Mouse (Mus musculus): ENCODE measurements around the gene Rps16. TPM values are rescaled to one million over a fixed set of nuclear protein-coding genes. Genes with fewer than 3 reads are reported as not detected.

Gene Rps16
- total and polyA plus RNA-seq, 3 experiments: 905 to 2,248 (median 1,212) TPM

DNA sequence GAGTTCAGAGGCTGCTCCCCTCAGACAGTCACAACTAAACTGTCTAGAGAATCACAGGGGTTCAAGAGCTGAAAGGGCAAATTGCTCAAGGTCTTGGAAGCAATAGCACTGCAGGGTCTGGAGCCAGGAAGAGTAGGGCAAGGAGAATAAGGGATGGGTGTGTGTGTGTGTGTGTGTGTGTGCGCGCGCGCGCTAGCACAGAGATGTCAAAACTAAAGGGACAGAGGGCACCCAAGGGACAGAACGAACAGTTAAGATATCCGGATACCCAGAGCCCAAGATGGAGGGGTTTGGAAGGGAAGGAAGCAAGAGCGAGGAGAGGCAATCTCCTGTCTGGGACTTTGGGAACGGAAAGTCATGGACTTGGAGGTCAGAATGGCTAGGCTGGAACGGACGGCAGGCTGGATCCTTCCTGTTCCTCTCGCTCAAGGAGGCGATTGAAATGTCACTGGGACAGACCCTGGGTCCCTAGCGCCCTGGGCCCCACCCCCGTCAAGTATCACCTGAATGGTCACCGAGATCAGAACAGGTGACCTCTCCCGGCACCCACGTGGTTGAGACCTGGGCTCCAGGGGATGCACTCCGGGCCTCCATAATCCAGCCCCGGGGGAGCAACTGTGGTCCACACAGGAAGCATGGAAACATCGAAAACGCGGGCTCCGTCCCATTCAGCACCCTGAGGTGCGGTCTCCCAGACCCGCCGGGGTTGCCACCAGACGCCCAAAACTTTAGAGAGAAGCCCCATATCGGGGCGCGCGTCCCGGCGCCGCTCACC is 39.1 kb upstream of the Rps16 start:
- H3K4me3 ChIP-seq (ENCODE audit: low read depth, low read length): peak overlapping the region; percentile 95
- DNase-seq (ENCODE audit: low spot score): peak; percentile 38
- no peak for ATAC-seq (ENCODE audit: extremely low read depth, insufficient number of reproducible peaks, low FRiP score, poor library complexity, severe bottlenecking)
- H3K4me1 ChIP-seq (ENCODE audit: insufficient read depth, low read depth, low read length): peaks cover 56% of the 10 kb centered on the region
- TF ChIP-seq POLR2AphosphoS5 (IDR thresholded peaks at IDR 0.05; ENCODE audit: insufficient replicate concordance, low read depth, low read length) (no peak), GATA1 (IDR thresholded peaks at IDR 0.05; ENCODE audit: borderline replicate concordance, low read length) (no peak), TAL1 (conservative IDR thresholded peaks at IDR 0.05; ENCODE audit: low read depth, low read length) (no peak), GATA2 (IDR thresholded peaks at IDR 0.05; ENCODE audit: borderline replicate concordance, low read depth, low read length) (no peak), CTCF (IDR thresholded peaks at IDR 0.05; ENCODE audit: low read depth, low read length) (no peak)
- no peaks in the 10 kb centered on the region for H3K9me3 ChIP-seq (replicated peaks)
- no peaks in the 10 kb centered on the region for H3K27me3 ChIP-seq (ENCODE audit: insufficient read depth, low read length)
- peaks cover 72% of the 10 kb centered on the region for H3K36me3 ChIP-seq (replicated peaks)

- peak within 1 kb of the TSS; percentile 95 for H3K4me3 ChIP-seq (ENCODE audit: low read depth, low read length)
- no peaks in the 10 kb centered on the region for H3K9me3 ChIP-seq (replicated peaks)
- peak; percentile 98 for DNase-seq (ENCODE audit: low spot score)
- no peak for TF ChIP-seq TAL1 (conservative IDR thresholded peaks at IDR 0.05; ENCODE audit: low read depth, low read length)
- TF ChIP-seq POLR2AphosphoS5 (IDR thresholded peaks at IDR 0.05; ENCODE audit: insufficient replicate concordance, low read depth, low read length): no peak
- no peak for TF ChIP-seq CTCF (IDR thresholded peaks at IDR 0.05; ENCODE audit: low read depth, low read length)
- TF ChIP-seq GATA1 (IDR thresholded peaks at IDR 0.05; ENCODE audit: borderline replicate concordance, low read length): no peak
- TF ChIP-seq GATA2 (IDR thresholded peaks at IDR 0.05; ENCODE audit: borderline replicate concordance, low read depth, low read length): no peak
- H3K27me3 ChIP-seq (ENCODE audit: insufficient read depth, low read length): no peaks in the 10 kb centered on the region
- H3K36me3 ChIP-seq (replicated peaks): peaks cover 72% of the 10 kb centered on the region
- peaks cover 53% of the 10 kb centered on the region for H3K4me1 ChIP-seq (ENCODE audit: insufficient read depth, low read depth, low read length)
- peak; percentile 93 for ATAC-seq (ENCODE audit: extremely low read depth, insufficient number of reproducible peaks, low FRiP score, poor library complexity, severe bottlenecking)
These were observed 38.4 kb upstream of the Rps16 start, which contains the start of gene Timm50 for GRCm38 (mm10) chr7:28311926-28312543. Gene Timm50 (minus strand): TSS chr7:28312072.

DNA sequence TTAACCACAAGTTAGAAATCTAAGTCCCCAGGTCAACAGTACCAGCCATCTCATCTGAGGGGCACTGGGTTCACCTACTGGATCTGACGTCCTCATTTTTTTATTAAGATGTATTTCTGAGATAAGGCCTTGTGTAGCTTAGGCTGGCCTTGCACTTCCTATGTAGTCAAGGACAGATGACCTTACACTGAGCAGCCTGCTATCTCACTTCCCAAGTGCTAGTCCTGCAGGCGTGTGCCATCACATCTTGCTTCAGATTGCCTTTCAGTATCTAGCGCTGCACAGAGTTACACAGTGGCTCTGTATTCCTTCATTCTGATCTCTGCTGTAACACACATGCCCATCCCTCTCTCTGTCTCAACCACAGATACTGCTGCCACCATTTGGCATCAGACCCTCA is 32.4 kb upstream of the Rps16 start:
- H3K9me3 ChIP-seq (replicated peaks): no peaks in the 10 kb centered on the region
- no peak for ATAC-seq (ENCODE audit: extremely low read depth, insufficient number of reproducible peaks, low FRiP score, poor library complexity, severe bottlenecking)

GRCm38 (mm10) chr7:28318714-28319113 is 31.7 kb upstream of the Rps16 start:
- H3K36me3 ChIP-seq (replicated peaks): peaks cover 99% of the 10 kb centered on the region
- H3K9me3 ChIP-seq (replicated peaks): no peaks in the 10 kb centered on the region
- no peak overlapping the region for H3K4me3 ChIP-seq (ENCODE audit: low read depth, low read length)
- peaks cover 18% of the 10 kb centered on the region for H3K4me1 ChIP-seq (ENCODE audit: insufficient read depth, low read depth, low read length)
- H3K27me3 ChIP-seq (ENCODE audit: insufficient read depth, low read length): no peaks in the 10 kb centered on the region
- ATAC-seq (ENCODE audit: extremely low read depth, insufficient number of reproducible peaks, low FRiP score, poor library complexity, severe bottlenecking): no peak
- no peak for DNase-seq (ENCODE audit: low spot score)
- TF ChIP-seq POLR2AphosphoS5 (IDR thresholded peaks at IDR 0.05; ENCODE audit: insufficient replicate concordance, low read depth, low read length): no peak
- TF ChIP-seq TAL1 (conservative IDR thresholded peaks at IDR 0.05; ENCODE audit: low read depth, low read length): no peak
- TF ChIP-seq CTCF (IDR thresholded peaks at IDR 0.05; ENCODE audit: low read depth, low read length): no peak
- no peak for TF ChIP-seq GATA1 (IDR thresholded peaks at IDR 0.05; ENCODE audit: borderline replicate concordance, low read length)
- TF ChIP-seq GATA2 (IDR thresholded peaks at IDR 0.05; ENCODE audit: borderline replicate concordance, low read depth, low read length): no peak

More for the DNA sequence above, 32.4 kb upstream of the Rps16 start:
- Histone ChIP-seq H3K4me3 (ENCODE audit: low read depth, low read length) (no peak overlapping the region), H3K27me3 (ENCODE audit: insufficient read depth, low read length) (no peaks in the 10 kb centered on the region), H3K36me3 (replicated peaks) (peaks cover 92% of the 10 kb centered on the region), H3K4me1 (ENCODE audit: insufficient read depth, low read depth, low read length) (peaks cover 19% of the 10 kb centered on the region)
- no peak for TF ChIP-seq POLR2AphosphoS5 (IDR thresholded peaks at IDR 0.05; ENCODE audit: insufficient replicate concordance, low read depth, low read length)
- no peak for DNase-seq (ENCODE audit: low spot score)

DNA sequence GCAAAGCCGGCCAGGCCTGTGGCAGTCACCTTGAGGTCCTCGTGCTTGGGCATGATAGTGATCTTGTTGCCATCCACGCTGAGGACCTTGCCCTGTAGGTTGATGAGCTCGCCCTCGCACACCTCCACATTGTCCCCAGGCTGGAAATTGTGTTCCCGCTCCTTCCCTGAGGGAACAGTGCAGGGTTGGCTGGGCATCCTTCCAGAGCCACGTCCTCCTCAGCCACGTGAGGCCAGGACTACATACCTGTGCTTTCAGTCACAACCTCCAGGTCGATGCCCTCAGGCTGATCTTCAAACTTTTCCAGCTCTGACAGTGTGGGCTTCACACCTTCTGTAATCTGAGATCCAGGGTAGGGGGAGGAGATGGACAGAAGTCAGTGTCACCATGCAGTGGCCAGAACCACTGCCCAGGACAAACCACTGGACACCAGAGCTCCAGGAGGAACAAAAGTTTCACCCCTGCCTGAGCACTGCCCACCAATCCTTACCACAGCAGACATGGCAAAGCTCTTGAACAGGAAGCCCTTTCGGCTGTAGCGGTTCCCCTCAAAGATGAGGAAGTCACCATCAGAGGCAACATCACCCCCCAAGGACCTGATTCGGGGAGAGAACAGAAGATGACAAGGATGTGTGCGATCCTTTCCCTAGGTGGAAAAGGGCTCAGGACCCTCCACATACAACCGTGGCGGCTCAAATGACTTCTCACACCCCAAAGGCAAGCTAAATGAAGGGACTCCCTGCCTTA is 28.3 kb upstream of the Rps16 start:
- H3K36me3 ChIP-seq (replicated peaks): peaks cover 100% of the 10 kb centered on the region
- TF ChIP-seq GATA1 (IDR thresholded peaks at IDR 0.05; ENCODE audit: borderline replicate concordance, low read length) (no peak), GATA2 (IDR thresholded peaks at IDR 0.05; ENCODE audit: borderline replicate concordance, low read depth, low read length) (no peak), POLR2AphosphoS5 (IDR thresholded peaks at IDR 0.05; ENCODE audit: insufficient replicate concordance, low read depth, low read length) (no peak), CTCF (IDR thresholded peaks at IDR 0.05; ENCODE audit: low read depth, low read length) (no peak), TAL1 (conservative IDR thresholded peaks at IDR 0.05; ENCODE audit: low read depth, low read length) (no peak)
- peaks cover 15% of the 10 kb centered on the region for H3K4me1 ChIP-seq (ENCODE audit: insufficient read depth, low read depth, low read length)
- no peak overlapping the region for H3K4me3 ChIP-seq (ENCODE audit: low read depth, low read length)
- no peaks in the 10 kb centered on the region for H3K9me3 ChIP-seq (replicated peaks)
- ATAC-seq (ENCODE audit: extremely low read depth, insufficient number of reproducible peaks, low FRiP score, poor library complexity, severe bottlenecking) (no peak), DNase-seq (ENCODE audit: low spot score) (no peak)
- H3K27me3 ChIP-seq (ENCODE audit: insufficient read depth, low read length): no peaks in the 10 kb centered on the region

- Histone ChIP-seq H3K9me3 (replicated peaks) (no peaks in the 10 kb centered on the region), H3K4me3 (ENCODE audit: low read depth, low read length) (no peak overlapping the region), H3K27me3 (ENCODE audit: insufficient read depth, low read length) (no peaks in the 10 kb centered on the region), H3K36me3 (replicated peaks) (peaks cover 98% of the 10 kb centered on the region), H3K4me1 (ENCODE audit: insufficient read depth, low read depth, low read length) (peaks cover 13% of the 10 kb centered on the region)
- TF ChIP-seq CTCF (IDR thresholded peaks at IDR 0.05; ENCODE audit: low read depth, low read length) (no peak), GATA2 (IDR thresholded peaks at IDR 0.05; ENCODE audit: borderline replicate concordance, low read depth, low read length) (no peak), GATA1 (IDR thresholded peaks at IDR 0.05; ENCODE audit: borderline replicate concordance, low read length) (no peak), POLR2AphosphoS5 (IDR thresholded peaks at IDR 0.05; ENCODE audit: insufficient replicate concordance, low read depth, low read length) (no peak), TAL1 (conservative IDR thresholded peaks at IDR 0.05; ENCODE audit: low read depth, low read length) (no peak)
- ATAC-seq (ENCODE audit: extremely low read depth, insufficient number of reproducible peaks, low FRiP score, poor library complexity, severe bottlenecking): no peak
- no peak for DNase-seq (ENCODE audit: low spot score)
These were observed 25.2 kb upstream of the Rps16 start for GRCm38 (mm10) chr7:28325293-28325692.

All from G1E (cell line).